Mouse (Mus musculus) spleen, adult 2 months (tissue): ENCODE results near the gene Gcm2. TPM values are rescaled to one million over a fixed set of nuclear protein-coding genes. Genes with fewer than 3 reads are reported as not detected.

Experiments used
- DNase-seq, 2 experiments: peaks; one replicate each; pipeline versions ENCODE4 v3.0.0 to v3.0.0-alpha.2; 2012 to 2021; ENCODE audit warnings: low spot score in 2 of 2, low read depth in 1 of 2
- H3K27ac ChIP-seq: fragments of 200-500 bp; 2 replicates; pipeline ENCODE4 v1.5.1; 2012; ENCODE audit warnings: low read length, inconsistent platforms; ENCODE audit not compliant: insufficient read depth
- H3K27me3 ChIP-seq: fragments of 200-500 bp; 2 replicates; pipeline ENCODE4 v1.6.1; 2012; ENCODE audit warnings: mild to moderate bottlenecking, moderate library complexity, low read length, inconsistent platforms; ENCODE audit not compliant: control insufficient read depth, insufficient read depth
- H3K36me3 ChIP-seq: fragments of 200-500 bp; 2 replicates; pipeline ENCODE4 v1.6.1; 2012; ENCODE audit warnings: mild to moderate bottlenecking, low read length, inconsistent platforms; ENCODE audit not compliant: control insufficient read depth, insufficient read depth
- H3K4me1 ChIP-seq: fragments of 200-500 bp; 2 replicates; pipeline ENCODE4 v1.6.1; 2011; ENCODE audit warnings: inconsistent platforms; ENCODE audit not compliant: control insufficient read depth, insufficient read depth, insufficient read length
- H3K4me3 ChIP-seq: fragments of 200-500 bp; 2 replicates; pipeline ENCODE4 v1.5.1; 2011; ENCODE audit warnings: mild to moderate bottlenecking, inconsistent platforms; ENCODE audit not compliant: insufficient read depth, insufficient read length; ENCODE audit errors: extremely low read depth
- CTCF ChIP-seq: fragments of 200-500 bp; IDR thresholded peaks from 2 replicates; pipeline ENCODE4 v1.5.1; 2011; ENCODE audit warnings: mild to moderate bottlenecking, inconsistent platforms; ENCODE audit not compliant: insufficient read depth, insufficient read length, insufficient replicate concordance; ENCODE audit errors: extremely low read depth
- POLR2A ChIP-seq: fragments of 200-500 bp; IDR thresholded peaks from 2 replicates; pipeline ENCODE4 v1.6.1; 2011; ENCODE audit warnings: low read depth, low read length, inconsistent platforms
- WGBS: fragments of 180-500 bp; shearing (Covaris S2); methylation state at CpG from one replicate; pipeline ENCODE4 v1.1.7; 2018; 5-methylcytosine and 5-hydroxymethylcytosine counted together
- polyA plus RNA-seq: library from polyadenylated mRNA; depleted of rRNA; stranded (reverse); fragments of >200 nt; gene quantifications from 2 replicates; pipeline ENCODE4 v1.2.3, GENCODE M21; 2012

The Gcm2 gene
- polyA plus RNA-seq, 1 experiment, result 0.26 TPM

DNA sequence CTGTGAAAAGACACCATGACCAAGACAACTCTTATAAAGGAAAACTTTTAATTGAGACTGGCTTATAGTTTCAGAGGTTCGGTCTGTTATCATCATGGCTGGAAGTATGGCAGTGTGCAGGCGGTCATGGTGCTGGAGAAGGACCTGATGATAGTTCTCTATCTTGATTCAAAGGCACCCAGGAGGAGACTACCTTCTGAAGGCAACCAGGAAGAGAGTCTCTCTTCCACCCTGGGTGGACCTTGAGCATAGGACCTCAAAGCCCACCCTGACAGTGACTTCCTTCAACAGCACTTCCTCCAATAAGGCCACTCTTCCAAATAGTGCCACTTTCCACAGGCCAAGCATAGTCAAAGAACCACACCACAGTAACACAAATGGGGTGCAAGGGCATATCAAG lies 10.8 kb downstream of the Gcm2 start:
- TF ChIP-seq CTCF (no peak), POLR2A (no peak)
- WGBS, result 90% methylated on average over 2 of the region's 2 CpGs
- DNase-seq, result no peak

DNA sequence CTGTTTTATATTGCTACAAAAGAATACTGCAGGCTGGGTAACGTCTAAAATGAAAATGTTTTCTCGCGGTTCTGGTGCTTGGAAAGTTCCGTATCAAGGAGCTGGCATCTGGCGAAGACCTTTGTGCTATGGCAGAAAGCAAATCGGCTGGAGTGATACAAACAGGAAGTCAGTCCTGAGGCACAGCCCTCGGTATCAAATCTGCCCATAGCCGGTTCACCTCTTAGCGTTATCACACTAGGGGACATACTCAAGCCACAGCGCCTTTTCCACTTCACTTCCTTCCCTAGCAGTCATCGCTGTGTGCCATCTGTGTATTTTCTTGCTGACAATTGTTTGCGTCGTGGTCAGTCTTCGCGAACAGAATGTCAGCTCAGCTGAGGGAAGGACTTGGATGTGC lies 12.5 kb downstream of the Gcm2 start:
- Histone ChIP-seq H3K4me1 (no peaks in the 10 kb centered on the region; the same call in 1 of the 2 replicates), H3K36me3 (no peaks in the 10 kb centered on the region), H3K27me3 (no peaks in the 10 kb centered on the region), H3K4me3 (no peak overlapping the region), H3K27ac (no peak overlapping the region)
- TF ChIP-seq POLR2A, result no peak
- no peak for TF ChIP-seq CTCF
- WGBS, result 62% methylated on average over 15 of the region's 15 CpGs
- no peak for DNase-seq

More for the DNA sequence above, 10.8 kb downstream of the Gcm2 start:
- H3K36me3 ChIP-seq, result no peaks in the 10 kb centered on the region
- no peaks in the 10 kb centered on the region for H3K27me3 ChIP-seq
- H3K27ac ChIP-seq, result no peak overlapping the region
- H3K4me3 ChIP-seq, result no peak overlapping the region
- no peaks in the 10 kb centered on the region; the same call in 1 of the 2 replicates for H3K4me1 ChIP-seq

DNA sequence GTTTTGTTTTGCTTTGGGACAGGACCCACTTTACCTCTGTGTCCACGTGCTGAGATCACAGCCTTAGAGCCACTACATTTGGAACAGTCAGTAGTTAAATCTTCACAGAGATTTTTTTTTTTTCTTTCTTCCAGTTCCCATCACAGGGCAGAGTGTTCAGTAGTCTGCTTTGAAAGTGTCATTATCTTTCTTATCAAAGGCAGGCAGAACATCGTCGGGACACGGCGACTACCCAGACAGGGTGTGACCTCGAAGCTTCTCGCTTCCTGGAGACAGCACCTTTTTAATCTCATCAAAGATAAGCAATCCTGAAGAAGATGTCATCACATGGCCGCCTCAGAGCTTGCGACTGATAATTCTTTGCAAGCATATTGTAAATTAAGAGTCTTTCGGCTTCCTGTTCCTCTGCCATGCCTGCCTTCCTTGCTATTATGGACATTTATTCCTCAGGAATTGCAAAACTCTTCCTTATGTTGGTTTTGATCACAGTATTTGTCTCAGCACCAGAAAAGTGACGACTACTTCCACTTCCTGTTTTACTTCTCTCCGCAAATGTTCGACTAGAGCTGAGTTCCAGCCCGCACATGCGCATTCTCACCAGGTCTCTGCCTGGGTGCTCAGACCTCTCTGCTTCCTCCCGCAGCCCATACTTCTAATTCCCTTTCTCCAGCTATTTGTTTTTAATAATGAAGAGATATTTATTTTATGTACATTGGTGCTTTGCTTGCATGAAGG lies 13.3 kb downstream of the Gcm2 start:
- TF ChIP-seq CTCF (no peak), POLR2A (no peak)
- 43% methylated on average over 16 of the region's 16 CpGs for WGBS
- H3K27me3 ChIP-seq, result 0 out of 2 replicates have a peak, but pooled peaks cover 1% of the 10 kb centered on the region
- DNase-seq, result peak; percentile 56 to 69
- H3K4me1 ChIP-seq, result no peaks in the 10 kb centered on the region; the same call in 1 of the 2 replicates
- H3K27ac ChIP-seq, result no peak overlapping the region; the same call in 1 of the 2 replicates
- H3K4me3 ChIP-seq, result peak overlapping the region; percentile 22; the same call in 1 of the 2 replicates
- no peaks in the 10 kb centered on the region for H3K36me3 ChIP-seq

DNA sequence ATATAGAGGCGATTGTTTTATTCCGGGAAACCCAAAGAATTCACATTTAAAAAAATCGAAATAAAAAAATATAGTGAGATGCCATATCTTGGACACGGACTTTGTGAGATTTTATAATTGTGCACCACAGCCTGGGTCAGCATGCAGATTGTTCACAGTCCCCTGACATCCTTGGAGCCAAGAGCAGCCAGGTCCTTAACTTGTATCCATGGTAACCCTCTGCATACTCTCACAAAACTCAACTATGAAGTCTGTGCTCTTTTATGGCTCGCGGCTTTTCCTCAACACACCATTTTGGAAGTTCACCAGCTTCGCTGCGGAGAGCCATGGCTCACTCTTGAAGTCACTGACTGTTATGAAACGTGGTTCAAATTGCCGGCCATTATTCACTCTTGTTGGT lies 16.7 kb downstream of the Gcm2 start:
- 88% methylated on average over 10 of the region's 10 CpGs for WGBS

DNA sequence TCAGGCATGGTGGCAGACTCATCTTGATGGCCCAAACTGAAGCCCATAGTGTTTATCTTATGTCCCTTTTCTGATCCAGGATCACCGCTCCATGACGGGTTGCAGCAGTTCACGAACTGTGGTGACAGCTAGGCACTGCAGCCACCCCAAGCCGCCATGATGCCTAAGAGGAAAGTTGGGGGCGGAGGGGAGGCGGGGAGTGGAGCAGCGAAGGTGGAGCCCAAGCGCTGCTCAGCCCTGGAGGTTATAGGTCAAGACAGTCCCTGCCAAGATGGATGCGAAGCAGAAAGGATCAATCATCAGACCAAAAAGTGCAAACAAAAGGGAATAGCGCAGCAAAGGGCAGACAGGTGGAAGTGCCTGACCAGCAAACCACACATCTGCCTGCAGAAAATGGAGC lies 19.6 kb downstream of the Gcm2 start:
- DNase-seq, result no peak
- Histone ChIP-seq H3K27me3 (0 out of 2 replicates have a peak, but pooled peaks cover 4% of the 10 kb centered on the region), H3K27ac (no peak overlapping the region), H3K4me1 (no peaks in the 10 kb centered on the region), H3K4me3 (no peak overlapping the region), H3K36me3 (no peaks in the 10 kb centered on the region)
- WGBS, result 59% methylated on average over 10 of the region's 10 CpGs
- no peak for TF ChIP-seq POLR2A
- TF ChIP-seq CTCF, result no peak

More for the DNA sequence above, 16.7 kb downstream of the Gcm2 start:
- 0 out of 2 replicates have a peak, but pooled peaks cover 4% of the 10 kb centered on the region for H3K27me3 ChIP-seq
- H3K36me3 ChIP-seq, result no peaks in the 10 kb centered on the region
- DNase-seq, result no peak
- H3K4me1 ChIP-seq, result no peaks in the 10 kb centered on the region; the same call in 1 of the 2 replicates
- no peak overlapping the region for H3K4me3 ChIP-seq
- no peak overlapping the region for H3K27ac ChIP-seq
- no peak for TF ChIP-seq CTCF
- TF ChIP-seq POLR2A, result no peak

DNA sequence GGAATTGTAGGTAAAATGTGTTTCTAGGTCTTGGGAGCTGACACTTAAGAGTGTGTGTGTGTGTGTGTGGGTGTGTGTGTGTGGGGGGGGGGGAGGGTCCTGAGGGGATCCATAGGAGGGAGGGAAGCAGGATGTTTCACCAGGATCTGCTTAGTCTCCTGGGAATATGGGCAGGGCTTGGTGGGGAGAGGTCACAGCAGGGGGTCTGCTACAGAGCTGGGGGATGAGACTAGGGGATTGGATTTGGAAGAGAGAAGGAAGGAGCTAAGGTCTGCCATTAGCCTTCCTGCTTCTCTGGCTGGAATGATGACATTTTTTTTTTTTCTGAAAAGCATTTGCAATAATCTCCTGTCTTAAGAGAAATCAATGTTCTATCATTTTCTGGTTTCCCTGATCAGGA lies 22.1 kb downstream of the Gcm2 start:
- H3K4me1 ChIP-seq, result no peaks in the 10 kb centered on the region
- TF ChIP-seq CTCF (no peak), POLR2A (no peak)
- no peaks in the 10 kb centered on the region for H3K36me3 ChIP-seq
- H3K27me3 ChIP-seq, result 0 out of 2 replicates have a peak, but pooled peaks cover 4% of the 10 kb centered on the region
- no peak overlapping the region for H3K27ac ChIP-seq
- no peak for DNase-seq
- no peak overlapping the region for H3K4me3 ChIP-seq

DNA sequence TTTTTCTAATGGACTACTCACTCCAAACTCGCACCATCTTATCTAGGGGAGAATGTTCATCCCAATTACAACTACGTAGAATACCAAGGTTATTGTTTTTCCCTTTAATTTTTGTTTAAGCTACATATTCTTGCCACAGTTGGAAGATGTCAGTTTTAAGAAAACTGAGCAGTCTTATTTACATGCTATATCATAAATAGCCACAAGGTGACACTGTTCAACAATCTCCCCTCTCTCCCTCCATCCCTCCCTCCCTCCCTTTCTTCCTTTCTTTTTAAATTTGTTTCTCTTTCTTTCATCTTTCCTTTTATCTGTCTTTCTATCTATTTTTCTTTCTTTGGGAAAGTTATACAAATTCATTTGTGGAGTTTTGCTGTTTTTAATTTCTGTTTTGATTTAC lies 25.7 kb downstream of the Gcm2 start:
- H3K27me3 ChIP-seq, result no peaks in the 10 kb centered on the region
- no peaks in the 10 kb centered on the region for H3K4me1 ChIP-seq
- no peak for TF ChIP-seq POLR2A
- no peak for TF ChIP-seq CTCF
- H3K36me3 ChIP-seq, result no peaks in the 10 kb centered on the region
- WGBS, result 46% methylated on average over 2 of the region's 2 CpGs
- H3K4me3 ChIP-seq, result no peak overlapping the region
- H3K27ac ChIP-seq, result no peak overlapping the region
- no peak for DNase-seq
